Mouse (Mus musculus) CH12.LX (cell line): ENCODE measurements around the gene Lce1k. TPM values are rescaled to one million over a fixed set of nuclear protein-coding genes. Genes with fewer than 3 reads are reported as not detected.
A peak's percentile ranks its signal among the peaks of the same experiment; 100 is the strongest.
"Not testable (repeated sequence)": the region's sequence is repeated elsewhere in the genome, so short reads cannot be mapped to it uniquely, and the experiment has no call there.

Experiments used
- DNase-seq: peaks from one replicate; pipeline ENCODE4 v3.0.0-alpha.2; 2013; ENCODE audit errors: extremely low read depth
- H3K27ac ChIP-seq: 2 replicates; pipeline ENCODE4 v1.5.1; 2012; ENCODE audit warnings: low read depth, mild to moderate bottlenecking, control low read depth, moderate library complexity; ENCODE audit not compliant: insufficient read depth
- H3K27me3 ChIP-seq: replicated peaks from 2 replicates; pipeline ENCODE3; 2012; ENCODE audit warnings: inconsistent platforms
- H3K36me3 ChIP-seq, 2 experiments: replicated peaks in 1 of 2; 2 replicates each; pipeline versions ENCODE3 to v1.6.1; 2012; ENCODE audit warnings: inconsistent platforms in 1 of 2, low read length in 1 of 2, mild to moderate bottlenecking in 1 of 2, mixed read lengths in 1 of 2, moderate library complexity in 1 of 2; ENCODE audit not compliant: control insufficient read depth in 1 of 2, insufficient read depth in 1 of 2
- H3K4me1 ChIP-seq, 2 experiments: 2 replicates each; pipeline ENCODE4 v1.6.1; 2012; ENCODE audit warnings: inconsistent platforms in 1 of 2, moderate library complexity in 1 of 2; ENCODE audit not compliant: insufficient read depth in 2 of 2, control insufficient read depth in 1 of 2
- H3K4me2 ChIP-seq: 2 replicates; pipeline ENCODE4 v1.6.1; 2012; ENCODE audit warnings: low read depth, mild to moderate bottlenecking, control low read depth; ENCODE audit not compliant: poor library complexity, insufficient read depth, severe bottlenecking
- H3K4me3 ChIP-seq, 3 experiments: fragments of 150-350 bp in 1 of 3; sonication (generic) in 1 of 3; replicated peaks in 1 of 3; 2 replicates each; pipeline versions ENCODE3 to v1.5.1; 2011 to 2012; ENCODE audit warnings: low read depth in 2 of 3, low read length in 2 of 3, mild to moderate bottlenecking in 2 of 3, moderate library complexity in 2 of 3, control low read depth in 1 of 3, improper control_type of control experiment in 1 of 3, inconsistent platforms in 1 of 3, mixed read lengths in 1 of 3; ENCODE audit not compliant: poor library complexity in 1 of 3
- H3K79me2 ChIP-seq: replicated peaks from 2 replicates; pipeline ENCODE4 v1.6.1; 2012; ENCODE audit warnings: mild to moderate bottlenecking, moderate library complexity; ENCODE audit not compliant: control insufficient read depth, poor library complexity, insufficient read depth, severe bottlenecking; ENCODE audit errors: extremely low read depth
- H3K9ac ChIP-seq: 2 replicates; pipeline ENCODE4 v1.6.1; 2012; ENCODE audit warnings: low read depth, mild to moderate bottlenecking, control low read depth, moderate library complexity; ENCODE audit not compliant: insufficient read depth
- H3K9me3 ChIP-seq: replicated peaks from 2 replicates; pipeline ENCODE3; 2012; ENCODE audit warnings: low read length, inconsistent platforms, mixed read lengths
- CHD2 ChIP-seq: IDR thresholded peaks from 2 replicates; pipeline ENCODE4 v1.6.1; 2011; ENCODE audit warnings: low read length, improper control_type of control experiment
- CTCF ChIP-seq, 2 experiments: IDR thresholded peaks in 1 of 2; conservative IDR thresholded peaks in 1 of 2; 2 replicates each; pipeline ENCODE4 v1.5.1; 2011 to 2012; ENCODE audit warnings: low read depth in 2 of 2, low read length in 2 of 2, improper control_type of control experiment in 1 of 2, inconsistent platforms in 1 of 2, mild to moderate bottlenecking in 1 of 2, moderate library complexity in 1 of 2
- E2F4 ChIP-seq: IDR thresholded peaks from 2 replicates; pipeline ENCODE4 v1.6.1; 2011; ENCODE audit warnings: low read depth, low read length, improper control_type of control experiment; ENCODE audit not compliant: insufficient replicate concordance
- EP300 ChIP-seq: IDR thresholded peaks from 2 replicates; pipeline ENCODE4 v1.6.1; 2011; ENCODE audit warnings: low read length, improper control_type of control experiment
- ETS1 ChIP-seq: conservative IDR thresholded peaks from 2 replicates; pipeline ENCODE4 v1.6.1; 2012; ENCODE audit warnings: low read depth, mild to moderate bottlenecking, inconsistent platforms, low read length, improper control_type of control experiment, moderate library complexity
- HCFC1 ChIP-seq: IDR thresholded peaks from 2 replicates; pipeline ENCODE4 v1.6.1; 2012; ENCODE audit warnings: low read depth, mild to moderate bottlenecking, inconsistent platforms, low read length, improper control_type of control experiment
- JUN ChIP-seq: IDR thresholded peaks from 2 replicates; pipeline ENCODE4 v1.6.1; 2011; ENCODE audit warnings: low read depth, mild to moderate bottlenecking, low read length, improper control_type of control experiment, moderate library complexity; ENCODE audit not compliant: insufficient read depth
- NELFE ChIP-seq: IDR thresholded peaks from 2 replicates; pipeline ENCODE4 v1.6.1; 2011; ENCODE audit warnings: low read depth, low read length, improper control_type of control experiment
- POLR2AphosphoS2 ChIP-seq: IDR thresholded peaks from 2 replicates; pipeline ENCODE4 v1.6.1; 2011; ENCODE audit warnings: low read depth, low read length, improper control_type of control experiment
- RAD21 ChIP-seq: IDR thresholded peaks from 2 replicates; pipeline ENCODE4 v1.6.1; 2011; ENCODE audit warnings: low read depth, mild to moderate bottlenecking, low read length, improper control_type of control experiment, moderate library complexity
- RCOR1 ChIP-seq: conservative IDR thresholded peaks from 2 replicates; pipeline ENCODE4 v1.6.1; 2012; ENCODE audit warnings: low read depth, mild to moderate bottlenecking, inconsistent platforms, low read length, improper control_type of control experiment
- SMC3 ChIP-seq: IDR thresholded peaks from 2 replicates; pipeline ENCODE4 v1.6.1; 2011; ENCODE audit warnings: low read depth, low read length, improper control_type of control experiment
- TBP ChIP-seq: conservative IDR thresholded peaks from 2 replicates; pipeline ENCODE4 v1.6.1; 2011; ENCODE audit warnings: low read depth, low read length, improper control_type of control experiment
- TCF12 ChIP-seq: IDR thresholded peaks from 2 replicates; pipeline ENCODE4 v1.6.1; 2014; ENCODE audit warnings: low read depth, mild to moderate bottlenecking, inconsistent platforms, low read length, improper control_type of control experiment
- USF1 ChIP-seq: IDR thresholded peaks from 2 replicates; pipeline ENCODE4 v1.6.1; 2014; ENCODE audit warnings: low read depth, mild to moderate bottlenecking, inconsistent platforms, low read length, improper control_type of control experiment
- USF2 ChIP-seq: conservative IDR thresholded peaks from 2 replicates; pipeline ENCODE4 v1.6.1; 2011; ENCODE audit warnings: low read depth, low read length, improper control_type of control experiment
- ZC3H11A ChIP-seq: IDR thresholded peaks from 2 replicates; pipeline ENCODE4 v1.6.1; 2012; ENCODE audit warnings: low read depth, mild to moderate bottlenecking, inconsistent platforms, low read length, improper control_type of control experiment
- ZKSCAN1 ChIP-seq: IDR thresholded peaks from 2 replicates; pipeline ENCODE4 v1.6.1; 2012; ENCODE audit warnings: low read depth, inconsistent platforms, low read length, improper control_type of control experiment, borderline replicate concordance
- ZMIZ1 ChIP-seq: IDR thresholded peaks from 2 replicates; pipeline ENCODE4 v1.6.1; 2012; ENCODE audit warnings: low read depth, mild to moderate bottlenecking, inconsistent platforms, low read length, improper control_type of control experiment
- dilution Hi-C: fragments of 300-500 bp; cut with MboI; formaldehyde crosslinking; loops from 2 replicates; pipeline ENCODE4 v1.14.3; 2020; ENCODE audit warnings: low sequenced_read_pairs; ENCODE audit not compliant: extremely low pct_unique_long_range_greater_than_20kb, extremely low pct_ligation_motif_present
- in situ Hi-C: fragments of 300-500 bp; cut with MboI; formaldehyde crosslinking; loops from 3 replicates; pipeline ENCODE4 v1.14.3; 2019; ENCODE audit warnings: low sequenced_read_pairs, low pct_ligation_motif_present, low pct_unique_long_range_greater_than_20kb, mixed read lengths
- polyA plus RNA-seq: library from polyadenylated mRNA; unstranded; fragments of >175 nt; gene quantifications from 2 replicates; pipeline ENCODE4 v1.2.1, GENCODE M21; 2012; ENCODE audit warnings: low read depth; ENCODE audit not compliant: insufficient read length
- total RNA-seq, 2 experiments: library from RNA; depleted of rRNA; stranded (reverse); fragments of 300-350 nt in 1 of 2; fragments of >200 nt in 1 of 2; gene quantifications; 2 replicates each; pipeline ENCODE4 v1.2.3; 2012 to 2014

Lce1k gene
- total and polyA plus RNA-seq, 3 experiments = not detected

DNA sequence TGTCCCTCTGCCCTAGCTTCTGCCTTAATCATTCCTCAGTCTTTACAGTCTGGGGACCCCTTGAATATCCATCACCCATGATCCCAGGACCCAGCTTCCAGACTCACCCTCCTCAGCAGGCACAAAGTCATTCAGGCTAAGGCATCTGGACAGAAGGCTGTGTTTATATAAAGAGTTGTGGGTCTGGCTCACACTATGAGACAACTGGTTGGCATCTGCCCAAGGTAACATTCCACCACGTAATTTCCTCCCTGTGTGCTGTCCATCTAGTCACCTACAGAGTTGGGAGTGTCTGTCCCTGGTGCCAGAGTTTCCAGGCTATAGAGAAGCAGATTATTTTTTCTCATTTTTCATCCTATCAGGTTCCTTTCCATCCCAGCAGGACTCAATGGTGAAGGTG, 19.4 kb upstream of the Lce1k start, which contains the start of gene Kprp:
Gene Kprp, minus strand, starts transcription at position 140 of the 400 bp plus-strand sequence.
- H3K9me3 ChIP-seq = no peaks in the 10 kb centered on the region
- no peak within 1 kb of the TSS for H3K4me2 ChIP-seq
- no peaks in the 10 kb centered on the region for H3K27me3 ChIP-seq
- dilution Hi-C loops (no loop called here), in situ Hi-C loops (no loop called here)
- no peak within 1 kb of the TSS for H3K4me3 ChIP-seq
- no peak for DNase-seq
- no peak for TF ChIP-seq RAD21
- TF ChIP-seq TCF12 = no peak
- no peak for TF ChIP-seq USF2
- TF ChIP-seq USF1 = no peak
- TF ChIP-seq ZC3H11A = no peak
- no peak for TF ChIP-seq JUN
- no peak for TF ChIP-seq NELFE
- no peak for TF ChIP-seq TBP
- no peak for TF ChIP-seq ZMIZ1
- no peak for TF ChIP-seq RCOR1
- no peak for TF ChIP-seq HCFC1
- TF ChIP-seq SMC3 = no peak
- TF ChIP-seq ETS1 = no peak
- no peaks in the 10 kb centered on the region for H3K79me2 ChIP-seq
- no peak within 1 kb of the TSS for H3K9ac ChIP-seq
- H3K27ac ChIP-seq = no peak within 1 kb of the TSS
- peaks cover 0 to 4% of the 10 kb centered on the region in 2 experiments; a peak in 1 of 4 replicates for H3K4me1 ChIP-seq
- H3K36me3 ChIP-seq = no peaks in the 10 kb centered on the region

DNA sequence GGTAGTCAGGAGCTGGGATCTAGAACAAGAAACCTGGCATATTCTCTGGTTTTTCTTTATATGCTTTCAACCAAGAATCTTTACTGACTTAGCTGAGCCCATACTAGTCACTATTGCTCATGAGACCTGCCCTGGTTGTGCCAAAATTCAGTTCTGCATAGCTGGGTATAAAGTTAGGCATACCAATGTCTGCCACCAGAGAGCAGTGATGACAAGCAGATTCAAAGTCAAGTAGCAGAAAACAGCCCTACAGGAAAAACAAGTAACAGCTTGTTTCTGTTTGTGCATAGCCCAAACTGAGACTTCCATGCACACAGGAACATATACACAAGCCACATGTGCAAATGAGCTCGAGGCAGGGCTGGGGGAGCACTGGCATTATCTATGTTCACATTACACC, 18.1 kb upstream of the Lce1k start:
- no peaks in the 10 kb centered on the region for H3K79me2 ChIP-seq
- TF ChIP-seq POLR2AphosphoS2 = no peak
- peak in 1 of 2 experiments; percentile 9; a peak in 1 of 4 replicates for TF ChIP-seq CTCF (conservative IDR thresholded peaks at IDR 0.05 in 1 of 2, IDR thresholded peaks at IDR 0.05 in 1 of 2; ENCODE audit: low read depth in 2 of 2, low read length in 2 of 2)
- no peak; the same call in 1 of the 2 replicates for TF ChIP-seq RAD21
- TF ChIP-seq CHD2 = no peak
- no peak for TF ChIP-seq EP300
- TF ChIP-seq USF2 = no peak
- TF ChIP-seq ZKSCAN1 = no peak
- no peak for TF ChIP-seq E2F4
- TF ChIP-seq, all 38 proteins: peak for 1
- Histone ChIP-seq H3K36me3 (no peaks in the 10 kb centered on the region), H3K9me3 (no peaks in the 10 kb centered on the region), H3K9ac (no peak overlapping the region), H3K4me1 (peaks cover 0 to 4% of the 10 kb centered on the region in 2 experiments; a peak in 1 of 4 replicates), H3K4me3 (no peak overlapping the region), H3K27me3 (no peaks in the 10 kb centered on the region), H3K27ac (no peak overlapping the region), H3K4me2 (no peak overlapping the region)
- in situ Hi-C loops = no loop called here
- peak; percentile 4 for DNase-seq
- dilution Hi-C loops = no loop called here

DNA sequence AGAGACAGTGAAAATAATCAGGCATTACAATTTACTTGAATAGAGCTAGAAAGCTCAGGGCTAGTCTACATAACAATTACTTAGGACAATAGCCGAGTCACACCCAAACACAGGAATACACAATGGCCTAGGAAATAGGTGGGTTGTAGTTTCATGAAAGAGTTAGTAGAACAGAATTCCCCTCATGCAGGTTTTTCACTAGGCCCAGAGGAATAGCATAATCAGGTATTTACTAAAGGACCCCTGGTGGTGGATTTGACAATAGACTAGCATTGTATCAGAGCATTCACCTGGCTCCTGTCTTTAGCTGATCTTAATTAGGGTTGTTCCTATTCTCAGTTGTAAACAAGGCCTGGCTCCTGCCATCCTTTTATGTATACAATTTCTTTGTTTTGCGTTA, 8.3 kb upstream of the Lce1k start:
- DNase-seq, in situ Hi-C loops, H3K36me3 ChIP-seq, H3K79me2 ChIP-seq, H3K9me3 ChIP-seq, H3K4me3 ChIP-seq, H3K27me3 ChIP-seq, dilution Hi-C loops, H3K27ac ChIP-seq, H3K4me1 ChIP-seq, H3K4me2 ChIP-seq, H3K9ac ChIP-seq: not testable (repeated sequence)
